Mouse (Mus musculus) adrenal gland (tissue): ENCODE measurements at regions not wholly inside any gene's neighbourhood (a gene's known extent, or its start where the extent isn't known, plus 50 kb on each side); places are given as distances from the start of the nearest gene placed in this dataset.

ENCODE experiments used
- intact Hi-C: fragments of 180-260 bp; cut with DNase I; formaldehyde crosslinking; loops from one replicate; pipeline ENCODE4 v1.15.1; 2025

DNA sequence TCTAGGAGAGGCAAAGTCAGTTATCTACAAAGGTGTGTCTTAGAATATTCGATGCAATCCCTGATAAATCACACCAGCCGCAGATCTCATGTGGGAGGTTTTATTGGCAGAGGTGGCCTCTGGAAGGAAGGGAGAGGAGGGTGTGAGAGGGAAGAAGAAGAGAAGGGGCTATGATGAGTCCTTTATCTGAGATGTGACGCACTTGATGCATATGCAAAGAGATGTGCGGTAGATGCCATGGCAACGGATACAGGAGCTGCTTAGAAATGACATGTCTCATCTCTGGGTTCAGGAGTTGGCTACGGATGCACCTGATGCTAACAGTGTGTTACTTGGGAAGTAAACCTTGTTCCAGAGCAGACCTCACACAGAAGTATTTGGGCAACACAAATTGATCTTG, 718.6 kb upstream of the Gm21961 start:
- intact Hi-C loops: no loop called here

DNA sequence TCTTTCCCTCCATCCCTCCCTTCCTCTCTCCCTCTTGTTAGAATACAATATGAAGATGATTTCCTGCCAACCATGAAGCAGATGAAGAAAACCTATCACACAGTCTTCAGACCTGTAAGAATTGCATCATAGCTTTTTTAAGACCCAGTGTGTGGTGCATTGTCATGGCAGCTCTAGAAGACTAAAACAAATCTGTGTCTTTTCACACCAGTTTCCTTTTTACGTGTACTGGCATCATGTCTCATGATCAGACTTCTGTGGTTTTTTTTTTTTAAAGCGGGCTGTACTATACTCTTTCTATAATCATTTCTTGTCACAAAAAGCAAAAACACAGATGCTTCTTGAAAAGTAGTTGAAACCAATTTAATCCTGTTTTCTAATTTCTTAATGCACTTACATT, 716.6 kb upstream of the Gm21961 start:
- intact Hi-C loops: no loop called here

DNA sequence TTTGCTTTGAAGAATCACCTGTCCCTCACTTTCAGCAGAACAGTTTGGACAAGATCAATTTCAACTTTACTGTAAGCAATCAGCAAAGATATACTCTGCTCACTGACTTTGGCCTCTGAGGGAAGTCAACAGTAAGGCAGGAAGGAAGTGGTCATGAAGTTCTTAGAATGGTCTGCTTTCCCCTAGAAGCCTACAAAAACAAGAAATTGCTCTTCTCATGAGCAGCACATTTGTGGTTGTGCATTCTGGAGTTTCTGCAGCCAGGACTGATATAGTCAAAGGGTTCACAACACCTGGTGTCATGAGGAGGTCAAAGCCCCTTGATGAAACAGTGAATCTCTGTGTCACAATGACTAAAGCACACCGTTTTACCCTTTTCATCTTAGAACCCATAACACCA, 712.4 kb upstream of the Gm21961 start:
- intact Hi-C loops: no loop called here

DNA sequence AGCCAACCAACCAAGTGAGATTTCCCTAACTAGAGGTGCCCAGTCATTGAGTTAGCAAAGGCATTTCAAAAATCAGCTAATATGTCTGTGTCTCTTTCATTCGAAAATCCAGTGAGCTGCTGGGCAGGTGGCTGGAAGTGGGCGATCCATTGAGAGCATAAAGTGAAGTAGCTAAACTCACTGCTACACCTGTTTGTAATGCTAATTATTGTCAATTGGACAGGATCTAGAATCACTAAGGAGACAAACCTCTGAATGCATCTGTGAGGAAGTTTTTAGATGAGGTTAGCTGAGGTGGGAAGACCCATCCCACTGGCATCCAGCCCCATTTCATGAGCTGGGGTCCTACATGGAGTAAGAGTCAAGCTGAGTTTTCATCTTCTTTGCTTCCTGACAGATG, 711.6 kb upstream of the Gm21961 start:
- intact Hi-C loops: no loop called here

DNA sequence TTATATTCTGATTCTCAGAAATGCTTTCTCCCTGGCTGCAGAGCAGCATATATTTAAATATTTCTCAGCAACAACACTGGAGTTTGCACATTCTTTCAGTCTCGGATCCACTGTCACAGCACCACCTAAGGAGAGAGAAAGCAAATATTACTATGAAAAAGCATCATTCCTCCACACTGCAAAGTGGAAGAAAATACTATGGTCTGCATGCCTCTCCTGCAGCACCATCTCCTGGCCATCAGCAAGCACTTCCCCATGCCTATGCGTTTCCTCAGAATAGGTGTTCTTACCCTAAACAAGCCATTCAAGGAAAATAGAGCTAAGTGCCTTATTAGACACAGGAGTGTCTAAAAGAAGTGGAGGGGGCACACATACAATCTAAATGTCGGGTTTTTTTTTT, 688.9 kb upstream of the Gm21961 start:
- intact Hi-C loops: loop anchor here (5.0 kb wide), 1 partner anchor 786 kb away; no protein-coding TSS in a partner anchor

DNA sequence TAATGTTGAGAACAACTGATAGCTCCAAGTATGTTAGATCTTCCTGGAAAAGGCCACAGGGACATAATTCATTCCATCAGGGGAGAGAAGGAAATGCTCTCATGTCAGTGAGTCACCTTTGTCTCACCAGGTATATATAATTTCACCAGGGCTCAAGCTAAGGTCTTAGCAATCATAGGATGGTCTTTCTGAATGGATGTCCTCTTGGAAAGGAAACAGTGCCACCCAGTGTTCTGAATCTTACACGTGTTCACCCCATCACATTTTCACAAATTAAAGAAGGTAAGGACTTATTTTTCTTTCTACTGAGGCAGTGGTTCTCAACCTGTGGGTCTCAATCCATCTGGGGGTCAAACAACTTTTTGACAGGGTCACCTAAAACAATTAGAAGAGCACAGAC, 686.8 kb upstream of the Gm21961 start:
- intact Hi-C loops: loop anchor here (5.0 kb wide), 1 partner anchor 784 kb away; no protein-coding TSS in a partner anchor

DNA sequence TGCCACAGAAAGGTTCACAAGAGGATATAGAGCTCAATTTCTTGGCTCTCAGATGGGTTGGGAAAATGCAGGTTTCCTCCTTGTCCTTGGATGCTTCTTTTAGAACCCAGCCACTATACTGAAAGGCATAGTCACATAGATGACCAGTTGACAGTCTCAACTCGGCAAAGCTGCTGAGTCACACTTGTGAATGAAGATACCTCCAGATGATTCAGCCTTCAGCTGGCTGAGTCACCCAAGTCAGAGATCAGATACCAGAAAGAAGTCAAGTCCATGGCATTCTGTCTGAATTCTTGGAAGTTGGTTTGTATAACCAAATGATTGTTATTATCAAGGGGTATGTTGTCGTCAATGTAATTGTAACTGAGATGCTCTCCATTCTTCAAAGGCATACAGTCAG, 683.9 kb upstream of the Gm21961 start:
- intact Hi-C loops: no loop called here
